Mouse (Mus musculus) cerebellum, adult (tissue): Measurements from ENCODE around the gene Ccdc63.
"Not testable (repeated sequence)": the region's sequence is repeated elsewhere in the genome, so short reads cannot be mapped to it uniquely, and the experiment has no call there.

Source experiments
- ATAC-seq: cut with Nextera tagmentation; 2 replicates; pipeline ENCODE4 v1.9.2; 2017; ENCODE audit warnings: mild to moderate bottlenecking, moderate library complexity, mixed read lengths; ENCODE audit not compliant: insufficient number of reproducible peaks, low FRiP score, low TSS enrichment

The Ccdc63 gene

GRCm38 (mm10) chr5:122152508-122152907 lies 11.9 kb upstream of the Ccdc63 start:
- not testable (repeated sequence) for ATAC-seq

- no peak for ATAC-seq
These were observed 8.6 kb upstream of the Ccdc63 start for GRCm38 (mm10) chr5:122149259-122149658.

- no peak for ATAC-seq
These were observed 7.5 kb upstream of the Ccdc63 start for GRCm38 (mm10) chr5:122148107-122148506.

- no peak for ATAC-seq
These were observed 6.0 kb upstream of the Ccdc63 start for GRCm38 (mm10) chr5:122146609-122147008.

- ATAC-seq: no peak
These were observed 5.5 kb upstream of the Ccdc63 start for GRCm38 (mm10) chr5:122146056-122146580.

DNA sequence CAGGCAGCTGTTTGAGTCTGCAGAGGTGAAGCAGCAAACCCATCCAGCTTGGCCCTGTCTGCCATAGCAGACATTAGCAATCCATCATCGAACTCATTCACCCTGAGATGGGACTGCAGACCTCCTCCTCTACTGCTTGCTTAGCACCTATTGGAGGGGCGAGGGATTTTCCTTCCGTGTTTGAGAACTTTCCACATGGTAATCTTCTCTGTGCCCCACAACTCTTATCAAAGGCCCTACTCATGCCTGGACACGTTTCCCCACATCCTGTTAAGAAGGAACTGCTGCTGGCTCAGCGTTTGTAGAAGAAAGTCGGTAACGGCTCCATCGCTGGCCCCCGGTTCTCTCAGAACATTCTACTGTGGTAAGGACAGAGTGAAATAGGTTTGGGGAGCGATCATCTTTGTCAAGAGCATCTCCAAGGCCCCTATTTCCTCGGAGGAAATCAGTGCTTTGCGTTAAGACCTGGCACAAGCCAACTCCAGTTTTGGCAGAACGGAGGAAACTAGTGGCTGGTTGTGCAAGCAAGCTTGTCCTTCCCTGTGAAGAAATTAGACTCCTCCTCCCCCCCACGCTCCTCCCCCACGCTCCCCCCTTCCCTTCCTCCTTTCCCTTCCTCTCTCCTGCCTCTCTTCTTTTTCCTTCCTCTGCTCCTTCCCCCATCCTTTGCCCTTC lies 4.9 kb upstream of the Ccdc63 start:
- no peak for ATAC-seq

GRCm38 (mm10) chr5:122144825-122145224 lies 4.2 kb upstream of the Ccdc63 start:
- no peak for ATAC-seq

DNA sequence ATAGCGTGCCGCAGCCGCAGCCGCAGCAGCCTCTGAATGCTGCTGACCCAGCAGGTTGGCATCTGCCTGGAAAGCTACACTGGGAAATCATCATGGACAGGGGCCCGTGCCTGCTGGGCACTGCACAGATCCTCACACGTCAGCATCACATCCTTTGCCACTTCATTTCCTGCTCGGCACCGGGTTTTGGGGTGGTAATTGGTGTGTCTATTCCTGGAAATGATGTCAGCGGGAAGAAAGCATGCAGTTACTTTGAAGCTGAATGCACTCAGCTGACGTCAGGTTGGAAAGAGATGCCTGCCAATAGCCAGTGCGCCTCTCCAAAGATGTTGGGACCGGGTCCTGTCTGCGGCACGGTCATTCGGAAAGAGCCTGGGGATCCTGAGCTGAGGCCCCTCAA lies 2.9 kb upstream of the Ccdc63 start:
- ATAC-seq: peak; percentile 61; the same call in 1 of the 2 replicates

GRCm38 (mm10) chr5:122142230-122142992 lies 1.8 kb upstream of the Ccdc63 start:
- no peak for ATAC-seq

- ATAC-seq: not testable (repeated sequence)
These were observed 852 bp downstream of the Ccdc63 start for GRCm38 (mm10) chr5:122139771-122140170.

GRCm38 (mm10) chr5:122138856-122139255 lies 1.8 kb downstream of the Ccdc63 start:
- ATAC-seq: no peak

DNA sequence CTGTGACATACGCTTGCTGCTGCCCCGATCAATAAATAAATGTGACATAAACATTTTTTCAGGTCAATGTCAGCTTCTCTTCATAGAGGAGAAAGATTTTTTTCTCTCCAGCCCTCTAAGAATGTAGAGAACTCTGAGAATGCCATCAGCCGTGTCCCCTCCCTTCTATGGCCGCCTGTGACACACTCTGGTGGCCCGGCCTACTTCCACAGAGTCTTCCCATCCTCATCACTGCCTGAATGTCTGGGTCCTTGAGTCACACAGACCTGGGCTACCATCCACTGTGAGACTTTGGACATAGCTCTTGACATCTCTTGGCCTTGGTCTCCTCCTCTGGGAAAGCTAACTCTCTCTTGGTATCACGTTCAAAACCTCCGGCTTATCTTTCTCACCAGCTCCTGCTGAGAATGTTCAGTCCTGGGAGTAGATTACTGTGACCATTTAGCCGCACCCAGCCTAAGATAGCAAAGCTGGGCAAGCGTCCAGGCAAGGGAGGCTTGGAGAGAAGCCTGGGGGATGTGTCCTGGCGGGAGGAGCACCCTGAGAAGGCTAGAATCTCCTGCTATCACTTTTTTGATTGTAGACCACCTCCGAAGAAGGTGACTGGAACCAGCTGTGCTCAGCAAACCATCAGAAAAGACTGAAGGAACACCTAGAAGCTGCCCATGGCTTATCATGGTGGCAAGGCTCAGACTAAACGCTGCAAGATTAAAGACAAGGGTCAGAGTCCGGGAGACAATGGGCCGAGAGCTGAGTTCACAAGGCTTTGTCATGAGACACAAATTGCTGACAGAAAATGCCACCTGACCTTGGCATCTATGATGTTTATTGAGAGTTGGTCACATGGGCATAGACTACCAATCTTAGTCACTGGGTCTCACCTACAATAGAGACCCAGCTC lies 3.9 kb downstream of the Ccdc63 start:
- ATAC-seq: no peak

DNA sequence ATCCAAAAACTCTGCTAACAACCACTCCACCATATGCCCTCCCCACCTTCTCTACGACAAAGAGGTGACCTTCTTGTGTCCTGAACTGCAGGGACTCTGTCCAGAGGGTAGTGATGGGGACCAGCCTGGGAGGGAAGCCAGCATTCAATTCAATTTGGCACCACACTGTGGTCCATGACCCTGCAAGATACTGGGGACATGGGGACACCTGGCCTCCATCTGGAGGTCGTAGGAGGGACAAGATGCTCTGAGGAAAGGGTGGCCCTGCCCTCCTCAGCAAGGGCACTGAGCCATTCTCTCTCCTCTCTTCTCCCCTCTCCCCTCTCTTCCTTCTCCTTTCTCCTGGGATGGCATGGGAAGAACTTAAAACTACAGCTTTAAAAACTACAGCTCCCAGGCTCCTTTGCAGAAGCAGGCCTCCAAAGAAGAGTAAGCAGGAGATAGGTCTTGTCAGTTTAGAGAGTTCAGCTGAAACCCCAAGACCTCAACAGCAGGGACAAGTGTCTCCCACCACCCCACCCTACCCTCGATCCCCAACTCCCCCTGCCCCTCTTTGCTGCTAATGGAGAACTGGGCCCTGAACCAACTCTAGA lies 5.2 kb downstream of the Ccdc63 start:
- ATAC-seq: no peak; the same call in 1 of the 2 replicates

DNA sequence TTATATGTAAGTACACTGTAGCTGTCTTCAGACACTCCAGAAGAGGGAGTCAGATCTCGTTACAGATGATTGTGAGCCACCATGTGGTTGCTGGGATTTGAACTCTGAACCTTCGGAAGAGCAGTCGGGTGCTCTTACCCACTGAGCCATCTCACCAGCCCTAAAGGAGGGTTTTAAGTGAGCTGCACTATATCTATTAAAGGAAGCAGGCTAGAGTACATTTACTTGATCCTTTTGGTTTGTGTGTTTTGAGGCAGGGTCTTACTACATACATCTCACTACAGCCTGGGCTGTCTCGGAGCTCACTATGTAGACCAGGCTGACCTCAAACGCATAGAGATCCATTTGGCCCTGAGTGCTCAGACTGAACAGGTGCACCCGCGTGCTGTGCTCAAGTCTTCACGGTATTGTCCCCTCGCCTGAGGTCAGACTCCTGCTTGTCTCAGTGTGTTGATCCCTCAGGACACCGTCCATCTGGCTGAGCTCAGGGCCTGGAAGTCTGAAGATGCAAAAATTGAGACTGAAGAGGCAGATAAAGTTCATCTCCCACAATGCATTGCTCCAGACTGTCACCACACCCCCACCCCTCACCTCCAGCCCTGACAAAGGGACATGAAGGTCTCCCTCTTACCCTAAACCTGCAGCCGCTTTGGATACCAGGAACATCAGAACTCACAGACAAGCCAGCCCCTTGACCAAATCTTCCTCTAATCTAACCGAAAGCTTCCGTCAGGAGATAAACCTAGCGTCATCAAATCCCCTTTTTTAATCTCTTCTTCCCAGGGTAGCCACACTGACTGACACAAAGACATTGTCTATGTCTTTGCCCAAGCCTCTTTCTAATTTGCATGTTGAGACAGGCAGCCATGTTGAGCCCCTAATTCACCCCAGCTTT lies 6.0 kb downstream of the Ccdc63 start:
- no peak for ATAC-seq

GRCm38 (mm10) chr5:122133050-122133389 lies 7.6 kb downstream of the Ccdc63 start:
- ATAC-seq: no peak

GRCm38 (mm10) chr5:122132167-122133049 lies 8.2 kb downstream of the Ccdc63 start:
- ATAC-seq: no peak

GRCm38 (mm10) chr5:122131076-122132051 lies 9.3 kb downstream of the Ccdc63 start:
- ATAC-seq: no peak
